ENCODE assay signal across 13 mouse cellular contexts in genomic region chr1:77504813-77505212, GRCm38 (mm10). TPM values are rescaled to one million over a fixed set of nuclear protein-coding genes. Genes with fewer than 3 reads are reported as not detected.
A peak's percentile ranks its signal among the peaks of the same experiment; 100 is the strongest.
DNase-seq lines count a peak whose midpoint lies in the region; ATAC-seq and TF ChIP-seq lines count a peak whose summit lies in the region.
"Had no signal": no experiment of that assay in that cellular context is flagged by ENCODE, and none has a peak within 500 bp of the region (broad histone marks: within the 10 kb centered on the region; RNA-seq: fewer than 3 reads in every experiment).

No protein-coding gene starts in this region.

- peaks cover 15% of the 10 kb centered on the region for H3K4me1 ChIP-seq in stomach, embryonic 16.5 days (ENCODE audit: control insufficient read depth, insufficient read depth, low read length)
- no peaks in the 10 kb centered on the region for H3K4me1 ChIP-seq in stomach, postnatal 0 days (replicated peaks; ENCODE audit: control insufficient read depth, insufficient read depth)
- H3K4me1 ChIP-seq in forebrain, embryonic 15.5 days = peaks cover 97% of the 10 kb centered on the region
- H3K4me1 ChIP-seq in limb, embryonic 14.5 days (ENCODE audit: control insufficient read depth, insufficient read depth, low read length) = peaks cover 42% of the 10 kb centered on the region

- 53% methylated on average over 2 of the region's 2 CpGs for WGBS in stomach, embryonic 16.5 days
- WGBS in stomach, postnatal 0 days = 54% methylated on average over 2 of the region's 2 CpGs
- 11% methylated on average over 2 of the region's 2 CpGs for WGBS in forebrain, embryonic 15.5 days
- WGBS in limb, embryonic 14.5 days = 63% methylated on average over 2 of the region's 2 CpGs

- ATAC-seq in stomach, embryonic 16.5 days (ENCODE audit: insufficient read depth, low FRiP score) = no peak
- ATAC-seq in stomach, postnatal 0 days (ENCODE audit: low FRiP score, low TSS enrichment) = no peak
- no peak for ATAC-seq in forebrain, embryonic 15.5 days (replicated peaks)
- no peak for ATAC-seq in limb, embryonic 14.5 days (ENCODE audit: low FRiP score, low read depth)
- ATAC-seq: intestine, postnatal 0 days had no signal

- no peaks in the 10 kb centered on the region for H3K9me3 ChIP-seq in stomach, embryonic 16.5 days (replicated peaks; ENCODE audit: control insufficient read depth, low read length)
- no peaks in the 10 kb centered on the region for H3K9me3 ChIP-seq in stomach, postnatal 0 days (ENCODE audit: control insufficient read depth, low read length)
- no peaks in the 10 kb centered on the region for H3K9me3 ChIP-seq in forebrain, embryonic 15.5 days
- no peaks in the 10 kb centered on the region for H3K9me3 ChIP-seq in limb, embryonic 14.5 days (ENCODE audit: control insufficient read depth, low read length)
- H3K9me3 ChIP-seq: heart, embryonic 10.5 days; stomach, embryonic 15.5 days had no signal

- DNase-seq in stomach, postnatal 0 days (ENCODE audit: low spot score) = no peak
- DNase-seq in limb, embryonic 14.5 days (ENCODE audit: low spot score) = no peak
- DNase-seq in right cerebral cortex, postnatal 10 days (ENCODE audit: low spot score in 2 of 2) = no peak
- DNase-seq in spleen, postnatal 10 days (ENCODE audit: low spot score in 2 of 2) = no peak
- no peak for DNase-seq in left cerebral cortex, postnatal 25 days (ENCODE audit: low spot score in 2 of 2)
- no peak for DNase-seq in left cerebral cortex, adult 11 months (ENCODE audit: low spot score)
- DNase-seq: cerebellum, postnatal 14 days had no signal

- H3K27ac ChIP-seq in stomach, embryonic 16.5 days (ENCODE audit: low read length) = no peak overlapping the region
- H3K27ac ChIP-seq in stomach, postnatal 0 days (replicated peaks) = no peak overlapping the region
- H3K27ac ChIP-seq in forebrain, embryonic 15.5 days (replicated peaks) = peak overlapping the region; percentile 64; the same call in 1 of the 2 replicates
- H3K27ac ChIP-seq in limb, embryonic 14.5 days (replicated peaks; ENCODE audit: low read depth, low read length) = no peak overlapping the region
- H3K27ac ChIP-seq: heart, embryonic 10.5 days; liver, embryonic 14.5 days; stomach, embryonic 15.5 days had no signal

- no peak for TF ChIP-seq EP300 in stomach, postnatal 0 days (optimal IDR thresholded peaks at IDR 0.05)

- no peaks in the 10 kb centered on the region for H3K27me3 ChIP-seq in stomach, embryonic 16.5 days (ENCODE audit: control insufficient read depth, insufficient read depth, low read length)
- H3K27me3 ChIP-seq in stomach, postnatal 0 days (ENCODE audit: control insufficient read depth, insufficient read depth, low read length) = no peaks in the 10 kb centered on the region
- no peaks in the 10 kb centered on the region for H3K27me3 ChIP-seq in forebrain, embryonic 15.5 days
- no peaks in the 10 kb centered on the region for H3K27me3 ChIP-seq in limb, embryonic 14.5 days (ENCODE audit: control insufficient read depth, insufficient read depth, low read length)
- H3K27me3 ChIP-seq: stomach, embryonic 15.5 days had no signal

- H3K36me3 ChIP-seq in stomach, embryonic 16.5 days (ENCODE audit: control insufficient read depth, insufficient read depth, low read length) = peaks cover 5% of the 10 kb centered on the region; the same call in 1 of the 2 replicates
- no peaks in the 10 kb centered on the region for H3K36me3 ChIP-seq in stomach, postnatal 0 days (ENCODE audit: control insufficient read depth, insufficient read depth, low read length)
- no peaks in the 10 kb centered on the region for H3K36me3 ChIP-seq in forebrain, embryonic 15.5 days
- H3K36me3 ChIP-seq in limb, embryonic 14.5 days (ENCODE audit: control insufficient read depth, insufficient read depth, low read length) = peaks cover 55% of the 10 kb centered on the region
- H3K36me3 ChIP-seq: stomach, embryonic 15.5 days had no signal

- H3K4me3 ChIP-seq in stomach, embryonic 16.5 days (replicated peaks; ENCODE audit: low read length) = no peak overlapping the region
- no peak overlapping the region for H3K4me3 ChIP-seq in stomach, postnatal 0 days (ENCODE audit: low read depth, low read length)
- peak overlapping the region; percentile 35 for H3K4me3 ChIP-seq in forebrain, embryonic 15.5 days
- no peak overlapping the region for H3K4me3 ChIP-seq in limb, embryonic 14.5 days (replicated peaks; ENCODE audit: low read length)
- H3K4me3 ChIP-seq: heart, embryonic 10.5 days; stomach, embryonic 15.5 days had no signal

- intact Hi-C loops in left cerebral cortex, postnatal 25 days (cut with DNase I) = loop anchor here (5.0 kb wide), 1 partner anchor 93 kb away; no protein-coding TSS in a partner anchor

- no peak overlapping the region for H3K9ac ChIP-seq in stomach, embryonic 16.5 days (ENCODE audit: low read length)
- no peak overlapping the region for H3K9ac ChIP-seq in stomach, postnatal 0 days (ENCODE audit: low read length)
- H3K9ac ChIP-seq in forebrain, embryonic 15.5 days (replicated peaks) = no peak overlapping the region
- H3K9ac ChIP-seq in limb, embryonic 14.5 days (ENCODE audit: low read depth, low read length, severe bottlenecking) = no peak overlapping the region
- H3K9ac ChIP-seq: liver, embryonic 14.5 days; stomach, embryonic 15.5 days had no signal

- 0 out of 2 replicates have a peak overlapping the region, but pooled peaks have one; percentile 2 for H3K4me2 ChIP-seq in stomach, embryonic 16.5 days (ENCODE audit: low read depth, low read length)
- H3K4me2 ChIP-seq in stomach, postnatal 0 days (replicated peaks; ENCODE audit: low read depth) = no peak overlapping the region
- H3K4me2 ChIP-seq in forebrain, embryonic 15.5 days (replicated peaks) = peak overlapping the region; percentile 57
- H3K4me2 ChIP-seq in limb, embryonic 14.5 days (replicated peaks; ENCODE audit: low read depth, low read length, severe bottlenecking) = peak overlapping the region; percentile 41
- H3K4me2 ChIP-seq: stomach, embryonic 15.5 days had no signal

- TF ChIP-seq POLR2A in limb, embryonic 14.5 days (IDR thresholded peaks at IDR 0.05; ENCODE audit: borderline replicate concordance, extremely low read depth, insufficient read depth, insufficient read length) = no peak

- no peak for TF ChIP-seq CTCF in stomach, postnatal 0 days (IDR thresholded peaks at IDR 0.05; ENCODE audit: low read depth)

RNA-seq across cellular contexts. Expression of gene Epha4, which starts 10.1 kb away (rescaled TPM):
- 11.8 and 12.0 TPM in 2 replicates for polyA plus RNA-seq in stomach, embryonic 16.5 days (2015; fragmentation: Nextera tagmentation; extraction: Ambion mirVana)
- 3.8 and 5.4 TPM in 2 replicates for polyA plus RNA-seq in stomach, postnatal 0 days (2015; fragmentation: Nextera tagmentation; extraction: Ambion mirVana)
- polyA plus RNA-seq in forebrain, embryonic 15.5 days (2015; fragmentation: Nextera tagmentation; extraction: Ambion mirVana) = 93.3 and 95.7 TPM in 2 replicates
- 34.5 and 45.8 TPM in 2 replicates for polyA plus RNA-seq in limb, embryonic 14.5 days (2012; rRNA removed)
- polyA plus RNA-seq in limb, embryonic 14.5 days (2014; fragmentation: Nextera tagmentation; extraction: Ambion mirVana) = 53.5 and 63.0 TPM in 2 replicates
- total RNA-seq in left cerebral cortex, postnatal 25 days (2021) = 100 to 1,000 TPM; 177 to 192 TPM
